Comparison of ENCODE assay signal across 9 mouse cellular contexts in the genomic region with DNA sequence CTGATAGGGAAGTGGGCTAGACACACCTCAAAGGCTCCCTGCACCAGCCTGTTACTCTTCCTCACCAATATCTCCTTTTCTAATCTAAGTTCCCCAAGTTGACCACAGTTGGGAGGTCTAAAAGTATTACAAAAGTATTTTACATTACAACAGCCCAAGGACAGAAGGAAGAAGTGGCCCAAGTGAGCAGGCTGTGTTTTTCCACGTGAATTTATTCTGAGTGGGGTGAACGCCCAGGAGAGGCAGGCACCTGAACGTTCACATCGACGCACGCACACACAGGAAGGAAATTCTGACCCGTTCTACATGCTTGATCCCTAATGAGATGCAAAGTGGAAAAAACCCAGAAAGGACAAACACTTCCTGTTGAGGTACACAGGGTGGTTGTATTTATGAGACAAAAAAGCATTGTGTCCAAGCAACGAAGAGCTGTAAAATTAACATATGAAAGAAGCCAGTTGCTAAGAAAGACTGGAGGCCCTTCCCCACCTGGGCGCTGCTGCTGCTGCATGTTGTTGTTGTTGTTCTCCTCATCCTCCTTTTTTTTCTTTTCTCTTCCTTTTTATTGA. TPM values are rescaled to one million over a fixed set of nuclear protein-coding genes. Genes with fewer than 3 reads are reported as not detected.
DNase-seq lines count a peak whose midpoint lies in the region; ATAC-seq lines count a peak whose summit lies in the region.
"Had no signal": no experiment of that assay in that cellular context is flagged by ENCODE, and none has a peak within 500 bp of the region (broad histone marks: within the 10 kb centered on the region; RNA-seq: fewer than 3 reads in every experiment).

No protein-coding gene starts in this region.

- intact Hi-C loops in gastrocnemius, postnatal 14 days (cut with DNase I; ENCODE audit: low total_unique reads) = no loop called here

- H3K4me2 ChIP-seq in hindbrain, embryonic 13.5 days = peak overlapping the region; percentile 19; the same call in 1 of the 2 replicates
- peak overlapping the region; percentile 27 for H3K4me2 ChIP-seq in midbrain, embryonic 12.5 days (replicated peaks)
- H3K4me2 ChIP-seq in stomach, embryonic 16.5 days (ENCODE audit: low read depth, low read length) = no peak overlapping the region
- H3K4me2 ChIP-seq: lung, embryonic 15.5 days had no signal

- no peaks in the 10 kb centered on the region for H3K27me3 ChIP-seq in hindbrain, embryonic 13.5 days
- H3K27me3 ChIP-seq in midbrain, embryonic 12.5 days = no peaks in the 10 kb centered on the region
- no peaks in the 10 kb centered on the region for H3K27me3 ChIP-seq in stomach, embryonic 16.5 days (ENCODE audit: control insufficient read depth, insufficient read depth, low read length)
- H3K27me3 ChIP-seq: lung, embryonic 15.5 days had no signal

- H3K27ac ChIP-seq in hindbrain, embryonic 13.5 days = 0 out of 2 replicates have a peak overlapping the region, but pooled peaks have one; percentile 19
- no peak overlapping the region for H3K27ac ChIP-seq in midbrain, embryonic 12.5 days (replicated peaks)
- H3K27ac ChIP-seq in stomach, embryonic 16.5 days (ENCODE audit: low read length) = peak overlapping the region; percentile 58
- H3K27ac ChIP-seq: lung, embryonic 15.5 days had no signal

- H3K4me1 ChIP-seq in hindbrain, embryonic 13.5 days (replicated peaks) = peaks cover 15% of the 10 kb centered on the region
- peaks cover 14% of the 10 kb centered on the region for H3K4me1 ChIP-seq in midbrain, embryonic 12.5 days
- no peaks in the 10 kb centered on the region for H3K4me1 ChIP-seq in stomach, embryonic 16.5 days (ENCODE audit: control insufficient read depth, insufficient read depth, low read length)
- H3K4me1 ChIP-seq: lung, embryonic 15.5 days had no signal

- no peak overlapping the region for H3K4me3 ChIP-seq in hindbrain, embryonic 13.5 days
- H3K4me3 ChIP-seq in midbrain, embryonic 12.5 days = no peak overlapping the region
- no peak overlapping the region for H3K4me3 ChIP-seq in stomach, embryonic 16.5 days (replicated peaks; ENCODE audit: low read length)
- H3K4me3 ChIP-seq: lung, embryonic 15.5 days had no signal

- 12% methylated on average over 9 of the region's 9 CpGs for WGBS in hindbrain, embryonic 13.5 days
- WGBS in midbrain, embryonic 12.5 days = 9% methylated on average over 9 of the region's 9 CpGs
- WGBS in stomach, embryonic 16.5 days = 55% methylated on average over 9 of the region's 9 CpGs

- no peak overlapping the region for H3K9ac ChIP-seq in hindbrain, embryonic 13.5 days
- no peak overlapping the region for H3K9ac ChIP-seq in midbrain, embryonic 12.5 days (replicated peaks)
- H3K9ac ChIP-seq in stomach, embryonic 16.5 days (ENCODE audit: low read length) = no peak overlapping the region
- H3K9ac ChIP-seq: lung, embryonic 15.5 days had no signal

- H3K36me3 ChIP-seq in hindbrain, embryonic 13.5 days = no peaks in the 10 kb centered on the region
- H3K36me3 ChIP-seq in midbrain, embryonic 12.5 days = no peaks in the 10 kb centered on the region
- H3K36me3 ChIP-seq in stomach, embryonic 16.5 days (ENCODE audit: control insufficient read depth, insufficient read depth, low read length) = no peaks in the 10 kb centered on the region
- H3K36me3 ChIP-seq: lung, embryonic 15.5 days had no signal

- H3K9me3 ChIP-seq in hindbrain, embryonic 13.5 days = no peaks in the 10 kb centered on the region
- no peaks in the 10 kb centered on the region for H3K9me3 ChIP-seq in midbrain, embryonic 12.5 days
- no peaks in the 10 kb centered on the region for H3K9me3 ChIP-seq in stomach, embryonic 16.5 days (replicated peaks; ENCODE audit: control insufficient read depth, low read length)
- H3K9me3 ChIP-seq: lung, embryonic 15.5 days had no signal

- ATAC-seq in hindbrain, embryonic 13.5 days (ENCODE audit: low FRiP score) = peak; percentile 58; the same call in 1 of the 2 replicates
- peak; percentile 58 for ATAC-seq in midbrain, embryonic 12.5 days (ENCODE audit: low FRiP score, low read depth)
- no peak for ATAC-seq in stomach, embryonic 16.5 days (ENCODE audit: insufficient read depth, low FRiP score)

- DNase-seq in lung, postnatal 36 days = peak; percentile 48
- DNase-seq in lung, postnatal 14 days = no peak
- DNase-seq in frontal cortex, postnatal 25 days (ENCODE audit: low spot score in 2 of 2) = no peak
- no peak for DNase-seq in cerebellum, adult 18-20 months
- no peak for DNase-seq in gastrocnemius, postnatal 14 days

RNA-seq across cellular contexts. Expression of a gene that starts 27.9 kb away (rescaled TPM):
- 25.3 and 25.8 TPM in 2 replicates for polyA plus RNA-seq in hindbrain, embryonic 13.5 days (2015; fragmentation: Nextera tagmentation; extraction: Ambion mirVana)
- 17.1 and 23.8 TPM in 2 replicates for polyA plus RNA-seq in midbrain, embryonic 12.5 days (2016; fragmentation: Nextera tagmentation; extraction: Ambion mirVana)
- polyA plus RNA-seq in stomach, embryonic 16.5 days (2015; fragmentation: Nextera tagmentation; extraction: Ambion mirVana) = 12.2 and 13.2 TPM in 2 replicates
- total RNA-seq in gastrocnemius, postnatal 14 days (2021) = 1 to 10 TPM; 3.8 to 4.8 TPM
